Mouse (Mus musculus): ENCODE measurements around the gene Snrpg. TPM values are rescaled to one million over a fixed set of nuclear protein-coding genes. Genes with fewer than 3 reads are reported as not detected.
"Not testable (repeated sequence)": the region's sequence is repeated elsewhere in the genome, so short reads cannot be mapped to it uniquely, and the experiment has no call there.

Gene Snrpg
- 88.2 and 89.2 TPM in 2 replicates for polyA plus RNA-seq (2012; ENCODE audit: insufficient read depth, insufficient read length, missing spikeins)

DNA sequence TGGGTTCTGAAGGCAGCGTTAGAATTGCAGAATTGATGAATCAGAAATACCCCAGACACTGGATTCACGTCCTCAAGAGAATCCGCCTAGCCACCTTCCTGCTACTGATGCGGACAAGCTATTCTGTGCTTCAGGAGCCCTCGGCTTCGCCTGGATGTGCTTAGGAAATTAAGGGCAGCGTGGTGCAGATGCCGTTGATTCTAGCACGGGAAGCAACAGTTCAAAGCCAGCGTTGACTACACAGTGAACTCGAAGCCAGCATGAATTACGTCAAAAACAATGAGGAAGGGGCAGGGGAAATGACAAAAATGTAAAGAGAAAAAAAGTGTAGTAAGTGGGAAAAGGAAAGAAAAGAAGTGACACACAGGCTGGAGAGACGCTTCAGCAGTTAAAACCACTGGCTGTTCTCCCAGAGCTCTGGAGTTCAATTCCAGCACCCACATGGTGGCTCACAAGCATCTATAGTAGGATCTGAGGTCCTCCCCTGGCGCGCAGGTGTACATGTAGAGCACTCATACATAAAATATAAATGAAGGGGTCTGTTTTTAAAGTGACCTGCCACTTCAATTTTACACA, at the start of gene Snrpg:
TSS of gene Snrpg (plus strand) at position 541 of the 576 bp plus-strand sequence.
- Histone ChIP-seq H3K4me1 (ENCODE audit: control insufficient read depth, insufficient read depth, insufficient read length, low read length) (0 out of 2 replicates have a peak, but pooled peaks cover 2% of the 10 kb centered on the region), H3K4me3 (ENCODE audit: insufficient read depth, low read depth, low read length) (peak within 1 kb of the TSS; percentile 83), H3K27ac (replicated peaks; ENCODE audit: low read depth, low read length) (peak within 1 kb of the TSS; percentile 75)

DNA sequence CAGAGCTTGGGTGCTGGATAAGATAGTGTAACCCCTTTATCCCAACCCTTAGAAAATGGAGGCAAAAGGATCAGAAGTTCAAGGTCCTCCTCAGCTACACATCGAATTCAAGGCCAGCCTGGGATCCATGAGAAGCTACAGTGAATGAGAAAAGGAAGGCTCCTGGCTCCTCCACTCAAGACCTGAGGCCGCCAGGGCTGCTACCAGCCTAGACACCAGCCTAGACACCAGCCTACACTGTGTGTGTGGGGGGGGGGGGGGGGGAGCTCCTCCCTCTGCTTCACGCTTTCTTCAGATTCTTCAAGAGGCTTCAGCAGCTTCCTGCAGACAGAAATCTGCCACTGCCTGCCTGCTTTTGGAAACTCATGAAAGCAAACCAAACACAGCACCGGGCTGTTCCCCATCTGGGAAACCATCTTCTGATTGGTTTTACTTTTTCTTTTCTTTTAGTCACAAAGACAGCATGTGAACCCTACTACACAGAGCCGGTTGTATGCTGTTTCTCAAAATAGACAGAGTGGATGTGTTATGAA, 49.0 kb upstream of the Snrpg start:
- H3K4me1 ChIP-seq (ENCODE audit: control insufficient read depth, insufficient read depth, insufficient read length, low read length), result no peaks in the 10 kb centered on the region
- H3K4me3 ChIP-seq (ENCODE audit: insufficient read depth, low read depth, low read length), result no peak overlapping the region
- no peak overlapping the region for H3K27ac ChIP-seq (replicated peaks; ENCODE audit: low read depth, low read length)

DNA sequence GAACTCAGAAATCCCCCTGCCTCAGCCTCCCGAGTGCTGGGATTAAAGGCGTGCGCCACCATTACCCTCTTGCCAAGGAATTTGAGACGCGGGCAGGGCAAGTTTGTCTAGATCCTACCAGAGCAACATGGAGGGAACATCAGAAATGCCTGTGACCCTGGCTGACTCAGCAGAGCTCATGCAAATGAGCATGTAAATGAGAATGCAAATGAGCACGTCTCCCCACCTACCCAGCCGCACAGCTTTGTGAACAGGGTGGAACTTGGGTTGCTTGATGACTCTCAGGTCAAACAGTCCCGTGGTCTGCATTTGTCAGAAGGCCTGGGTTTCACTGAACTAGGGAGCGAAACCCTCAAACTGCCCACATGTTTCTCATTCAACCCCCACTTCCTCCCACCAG, 48.1 kb upstream of the Snrpg start:
- Histone ChIP-seq H3K27ac (replicated peaks; ENCODE audit: low read depth, low read length) (no peak overlapping the region), H3K4me1 (ENCODE audit: control insufficient read depth, insufficient read depth, insufficient read length, low read length) (no peaks in the 10 kb centered on the region), H3K4me3 (ENCODE audit: insufficient read depth, low read depth, low read length) (no peak overlapping the region)

DNA sequence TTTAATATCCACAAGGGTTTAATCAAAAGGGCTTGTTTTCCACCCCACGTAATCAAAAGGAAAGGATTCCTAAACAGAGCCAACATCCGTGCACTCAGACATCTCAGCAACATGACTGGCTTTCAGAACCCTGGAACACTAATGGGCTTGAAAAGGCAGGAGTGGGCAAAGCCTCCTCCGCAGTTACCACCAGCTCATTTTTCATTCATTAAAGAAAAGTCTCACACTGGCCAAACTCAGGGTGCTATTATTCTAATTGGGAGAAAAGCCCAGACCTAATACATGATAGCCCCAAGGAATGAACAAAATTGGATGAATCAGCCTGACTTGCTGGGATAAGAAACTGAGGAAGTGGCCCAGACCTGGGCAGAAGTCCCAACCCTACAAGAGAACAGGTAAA, 46.7 kb upstream of the Snrpg start:
- H3K27ac ChIP-seq (replicated peaks; ENCODE audit: low read depth, low read length), result no peak overlapping the region
- H3K4me3 ChIP-seq (ENCODE audit: insufficient read depth, low read depth, low read length), result no peak overlapping the region
- no peaks in the 10 kb centered on the region for H3K4me1 ChIP-seq (ENCODE audit: control insufficient read depth, insufficient read depth, insufficient read length, low read length)

DNA sequence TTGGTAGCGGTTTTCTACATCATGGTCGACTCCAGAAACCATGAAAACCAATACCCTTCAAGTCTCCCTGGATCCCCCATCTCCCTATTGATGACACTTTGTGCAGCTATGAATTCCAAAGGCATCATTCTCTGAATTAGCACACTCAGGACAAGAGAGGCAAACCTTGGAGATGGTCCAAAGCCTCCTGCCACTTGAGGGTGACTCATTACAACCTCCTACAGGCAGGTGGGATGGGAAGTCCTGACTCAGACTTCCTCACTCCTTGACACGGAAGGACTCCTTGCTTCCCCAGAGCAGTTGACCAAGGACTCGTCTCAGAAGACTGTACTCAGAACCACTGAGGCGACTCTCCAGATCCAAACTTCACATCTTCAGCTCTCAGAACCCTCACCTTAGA, 45.5 kb upstream of the Snrpg start:
- H3K27ac ChIP-seq (replicated peaks; ENCODE audit: low read depth, low read length), result no peak overlapping the region

DNA sequence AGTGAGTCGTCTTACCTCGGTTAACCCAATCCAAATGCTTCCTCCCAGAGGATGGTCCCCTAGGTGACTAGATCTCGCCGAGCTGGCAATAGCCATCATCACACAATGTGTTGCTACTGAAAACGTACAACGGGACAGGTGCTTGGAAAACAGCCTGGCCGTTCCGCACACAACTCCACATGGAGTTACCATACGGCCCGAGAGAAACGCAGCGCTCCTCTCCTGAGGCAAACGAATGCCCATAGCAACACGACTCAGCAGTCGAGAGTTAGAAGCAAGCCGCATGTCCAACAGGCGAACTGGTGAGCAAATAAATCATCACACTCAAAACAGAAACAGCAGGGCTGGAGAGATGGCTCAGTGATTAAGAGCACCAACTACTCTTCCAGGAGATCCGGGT, 44.2 kb upstream of the Snrpg start:
- Histone ChIP-seq H3K4me1 (ENCODE audit: control insufficient read depth, insufficient read depth, insufficient read length, low read length) (no peaks in the 10 kb centered on the region), H3K27ac (replicated peaks; ENCODE audit: low read depth, low read length) (no peak overlapping the region), H3K4me3 (ENCODE audit: insufficient read depth, low read depth, low read length) (no peak overlapping the region)

More for the DNA sequence above, 45.5 kb upstream of the Snrpg start:
- H3K4me3 ChIP-seq (ENCODE audit: insufficient read depth, low read depth, low read length), result no peak overlapping the region
- no peaks in the 10 kb centered on the region for H3K4me1 ChIP-seq (ENCODE audit: control insufficient read depth, insufficient read depth, insufficient read length, low read length)

DNA sequence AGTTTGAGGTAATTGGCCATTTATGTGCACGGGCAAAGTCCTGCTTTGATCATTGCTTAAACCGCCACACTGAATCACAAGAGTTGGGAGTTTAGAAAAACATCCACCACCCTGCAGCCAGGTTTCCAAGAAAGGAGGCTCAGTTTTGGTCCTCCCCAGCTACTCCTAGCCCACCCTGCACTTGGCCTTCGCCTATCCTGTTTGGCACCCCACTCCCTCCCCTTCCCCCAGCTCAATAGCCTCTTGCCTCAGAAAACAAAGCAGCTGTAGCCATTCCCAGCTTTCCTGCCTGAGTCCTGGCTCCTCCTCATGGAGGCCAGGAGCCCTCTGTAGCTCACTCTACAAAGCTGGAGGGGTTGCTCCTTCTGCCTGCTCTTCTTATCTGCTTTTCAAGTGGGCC, 42.7 kb upstream of the Snrpg start:
- Histone ChIP-seq H3K27ac (replicated peaks; ENCODE audit: low read depth, low read length) (no peak overlapping the region), H3K4me3 (ENCODE audit: insufficient read depth, low read depth, low read length) (no peak overlapping the region), H3K4me1 (ENCODE audit: control insufficient read depth, insufficient read depth, insufficient read length, low read length) (no peaks in the 10 kb centered on the region)

DNA sequence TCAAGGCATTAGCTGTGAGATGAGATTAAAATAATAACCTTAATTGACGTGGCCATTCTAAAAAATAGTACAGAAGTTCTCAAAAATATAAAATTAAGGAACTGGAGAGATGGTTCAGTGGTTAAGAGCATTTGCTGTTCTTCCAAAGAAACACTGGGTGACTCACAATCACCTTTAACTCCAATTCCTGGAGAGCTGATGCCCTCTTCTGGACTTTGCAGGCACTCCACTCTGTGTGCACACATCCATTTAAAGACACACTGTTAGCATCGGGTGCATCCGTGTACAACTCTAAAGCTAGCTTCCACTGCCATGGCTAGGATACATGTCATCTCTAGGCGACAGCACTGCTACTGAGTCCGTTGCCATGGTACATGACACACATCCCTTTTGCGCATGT, 41.2 kb upstream of the Snrpg start:
- Histone ChIP-seq H3K27ac (replicated peaks; ENCODE audit: low read depth, low read length) (no peak overlapping the region), H3K4me1 (ENCODE audit: control insufficient read depth, insufficient read depth, insufficient read length, low read length) (no peaks in the 10 kb centered on the region), H3K4me3 (ENCODE audit: insufficient read depth, low read depth, low read length) (no peak overlapping the region)

DNA sequence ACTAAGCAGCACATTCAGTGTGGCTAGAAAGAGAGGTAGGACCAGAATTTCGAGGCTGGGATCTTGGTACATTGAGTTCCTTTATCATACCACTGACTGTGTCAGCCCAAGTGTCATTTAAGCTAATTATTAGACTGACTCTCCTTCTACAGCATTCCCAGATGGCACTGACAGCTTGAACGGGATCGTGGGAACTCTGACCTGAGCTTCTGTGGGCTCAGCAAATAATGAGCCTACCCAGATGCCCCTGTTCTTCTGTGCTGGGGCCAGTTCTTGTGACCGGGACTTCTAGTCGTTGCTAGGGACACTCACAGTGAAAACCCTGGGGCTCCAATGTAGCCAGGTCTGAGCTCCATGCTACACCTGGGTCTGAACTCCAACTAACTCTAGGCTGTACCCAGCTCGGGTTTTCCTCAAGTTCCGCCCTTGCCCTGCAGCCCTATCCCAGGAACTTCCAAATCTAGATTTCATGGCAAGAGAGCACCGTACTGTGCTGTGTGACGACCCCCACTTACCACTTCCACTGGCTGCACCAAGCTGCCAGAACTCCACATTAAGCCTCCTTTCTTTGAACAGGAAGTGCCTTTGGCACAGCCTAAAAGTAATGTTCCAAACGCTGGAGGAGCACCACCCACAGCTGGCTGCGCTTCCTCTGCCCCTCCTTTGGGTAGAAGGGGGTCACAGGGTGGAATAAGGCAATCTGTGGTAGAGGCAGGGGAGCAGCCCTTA, 35.8 kb upstream of the Snrpg start:
- no peak overlapping the region for H3K4me3 ChIP-seq (ENCODE audit: insufficient read depth, low read depth, low read length)
- no peaks in the 10 kb centered on the region for H3K4me1 ChIP-seq (ENCODE audit: control insufficient read depth, insufficient read depth, insufficient read length, low read length)
- H3K27ac ChIP-seq (replicated peaks; ENCODE audit: low read depth, low read length), result no peak overlapping the region

DNA sequence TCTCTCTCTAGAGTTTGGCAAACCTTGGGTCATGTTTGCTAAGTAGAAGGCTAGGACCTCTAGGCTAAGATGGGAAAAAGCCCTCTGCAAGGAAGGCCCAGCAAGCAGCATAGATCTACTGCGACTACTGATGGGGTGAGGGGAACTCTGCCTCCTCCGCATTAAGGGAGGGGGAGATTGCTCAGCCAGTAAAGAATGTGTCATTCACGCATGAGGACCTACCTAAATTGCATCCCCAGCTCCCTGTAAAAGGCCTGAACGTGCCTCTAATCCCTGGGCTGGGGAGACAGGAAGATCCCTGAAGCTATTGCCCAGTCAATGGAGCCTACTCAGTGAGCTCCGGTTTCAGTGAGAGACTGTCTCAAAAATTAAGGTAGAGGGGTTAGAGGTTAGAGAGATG, 35.2 kb upstream of the Snrpg start:
- Histone ChIP-seq H3K4me1 (ENCODE audit: control insufficient read depth, insufficient read depth, insufficient read length, low read length) (no peaks in the 10 kb centered on the region), H3K27ac (replicated peaks; ENCODE audit: low read depth, low read length) (no peak overlapping the region), H3K4me3 (ENCODE audit: insufficient read depth, low read depth, low read length) (no peak overlapping the region)

DNA sequence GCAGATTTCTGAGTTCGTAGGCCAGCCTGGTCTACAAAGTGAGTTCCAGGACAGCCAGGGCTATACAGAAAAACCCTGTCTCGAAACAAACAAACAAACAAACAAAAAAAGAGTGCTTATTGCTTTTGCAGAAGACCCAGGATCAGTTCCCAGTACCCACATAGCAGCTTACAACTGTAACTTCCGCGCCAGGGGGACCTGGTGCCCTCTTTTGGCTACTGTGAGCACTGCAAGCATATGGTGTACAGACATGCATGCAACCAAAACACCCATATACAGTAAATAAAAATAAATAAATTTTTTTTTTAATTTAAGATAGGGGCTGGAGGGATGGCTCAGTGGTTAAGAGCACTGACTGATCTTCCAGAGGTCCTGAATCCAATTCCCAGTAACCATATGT, 34.8 kb upstream of the Snrpg start:
- H3K4me3 ChIP-seq (ENCODE audit: insufficient read depth, low read depth, low read length); H3K4me1 ChIP-seq (ENCODE audit: control insufficient read depth, insufficient read depth, insufficient read length, low read length); H3K27ac ChIP-seq (replicated peaks; ENCODE audit: low read depth, low read length): not testable (repeated sequence)

DNA sequence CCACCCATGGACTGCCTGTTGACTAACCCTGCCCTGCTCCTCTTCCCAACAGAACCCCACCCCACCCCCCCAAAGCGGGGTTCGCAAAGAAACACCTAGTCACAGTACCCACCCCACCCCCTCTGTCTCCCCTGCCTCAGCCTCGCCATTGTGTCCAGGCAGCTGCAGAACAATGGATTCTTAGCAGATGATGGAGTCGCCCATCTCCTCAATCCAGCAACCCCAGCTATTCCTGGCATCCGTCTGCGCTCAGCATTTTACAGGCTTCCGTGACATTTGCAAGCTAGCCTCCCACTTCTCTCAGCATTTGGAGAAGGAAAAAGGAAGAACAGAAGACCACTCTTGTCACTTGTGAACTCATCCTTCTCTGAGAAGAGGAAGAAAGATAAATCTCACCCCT, 27.4 kb upstream of the Snrpg start:
- Histone ChIP-seq H3K4me1 (ENCODE audit: control insufficient read depth, insufficient read depth, insufficient read length, low read length) (no peaks in the 10 kb centered on the region), H3K4me3 (ENCODE audit: insufficient read depth, low read depth, low read length) (no peak overlapping the region), H3K27ac (replicated peaks; ENCODE audit: low read depth, low read length) (no peak overlapping the region)

DNA sequence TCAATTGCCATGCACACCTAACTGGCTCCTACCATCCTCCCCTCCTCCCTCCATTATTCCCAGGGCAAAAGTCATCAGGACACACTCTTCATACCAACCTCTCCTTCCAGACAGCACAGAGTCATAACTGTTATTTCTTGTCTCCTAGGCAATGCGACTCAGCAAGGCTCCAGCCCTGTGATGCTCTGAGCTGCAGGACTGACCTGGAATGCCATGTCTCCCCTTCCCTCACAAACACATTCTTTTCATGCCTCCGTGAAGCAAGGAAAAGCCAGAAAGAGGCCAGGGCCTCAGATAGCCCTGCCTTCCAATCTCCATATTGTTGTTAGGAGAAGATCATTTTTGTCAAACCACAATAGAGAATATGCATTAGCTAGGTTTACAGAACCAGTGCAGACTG, 25.0 kb upstream of the Snrpg start:
- Histone ChIP-seq H3K27ac (replicated peaks; ENCODE audit: low read depth, low read length) (no peak overlapping the region), H3K4me3 (ENCODE audit: insufficient read depth, low read depth, low read length) (no peak overlapping the region)

DNA sequence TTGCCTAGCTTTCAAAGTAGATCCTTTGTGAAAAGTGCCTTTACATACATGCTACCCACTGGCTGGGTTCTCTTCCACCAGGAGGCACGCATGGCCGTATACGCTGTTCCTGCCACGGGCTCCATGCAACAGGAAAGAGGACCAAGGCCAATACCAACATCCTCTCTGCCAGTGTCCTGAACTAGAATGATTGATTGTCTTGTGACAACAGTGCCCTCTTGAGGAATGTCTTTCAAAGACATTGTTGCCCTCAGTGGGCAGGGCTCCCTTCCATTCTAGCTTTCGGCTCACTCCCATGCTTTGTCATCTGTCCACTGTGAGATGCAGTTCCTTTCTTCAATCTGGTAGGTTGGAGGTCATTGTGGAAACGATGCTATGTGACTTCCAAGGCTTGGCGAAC, 21.8 kb upstream of the Snrpg start:
- no peak overlapping the region for H3K4me3 ChIP-seq (ENCODE audit: insufficient read depth, low read depth, low read length)
- no peaks in the 10 kb centered on the region for H3K4me1 ChIP-seq (ENCODE audit: control insufficient read depth, insufficient read depth, insufficient read length, low read length)
- H3K27ac ChIP-seq (replicated peaks; ENCODE audit: low read depth, low read length), result no peak overlapping the region

More for the DNA sequence above, 25.0 kb upstream of the Snrpg start:
- no peaks in the 10 kb centered on the region for H3K4me1 ChIP-seq (ENCODE audit: control insufficient read depth, insufficient read depth, insufficient read length, low read length)

DNA sequence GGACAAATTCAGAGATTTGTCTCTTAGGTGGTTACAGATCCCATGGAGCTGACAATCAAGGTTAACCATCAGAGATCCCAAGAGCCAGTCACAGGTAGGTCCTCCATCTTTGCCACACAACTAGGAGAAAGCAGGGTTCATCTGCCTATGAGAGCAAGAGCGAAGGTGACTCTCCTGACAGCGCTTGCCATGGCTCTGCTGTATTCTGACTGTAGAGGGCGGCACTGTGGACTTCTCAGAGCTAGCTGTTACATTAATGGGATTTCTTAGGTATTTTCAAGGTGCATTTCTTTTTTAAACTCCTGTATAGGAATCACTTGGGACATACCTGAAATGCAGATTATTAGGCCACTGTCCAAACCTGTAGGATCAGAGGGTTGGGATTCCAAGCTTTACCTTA, 16.2 kb upstream of the Snrpg start:
- Histone ChIP-seq H3K27ac (replicated peaks; ENCODE audit: low read depth, low read length) (no peak overlapping the region), H3K4me3 (ENCODE audit: insufficient read depth, low read depth, low read length) (no peak overlapping the region), H3K4me1 (ENCODE audit: control insufficient read depth, insufficient read depth, insufficient read length, low read length) (no peaks in the 10 kb centered on the region)

DNA sequence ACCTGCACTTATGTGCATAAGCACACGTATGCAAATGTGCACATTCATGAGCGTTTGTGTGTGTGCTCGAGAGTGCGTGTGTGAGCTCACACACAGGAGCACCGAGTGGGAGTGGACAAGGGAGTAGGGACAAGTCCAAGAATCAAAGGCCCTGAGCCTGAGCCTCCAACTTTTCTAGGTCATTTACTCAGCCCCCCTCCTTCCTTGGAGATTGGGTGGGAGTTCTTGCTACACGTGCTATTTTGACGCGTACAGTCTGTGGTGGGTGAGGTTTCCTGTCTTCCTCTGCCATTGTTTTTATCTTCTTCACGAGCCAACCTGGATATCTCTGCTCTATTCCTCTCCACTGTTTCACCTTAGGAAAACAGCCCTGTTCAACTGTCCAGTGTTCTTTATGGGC, 14.1 kb upstream of the Snrpg start:
- H3K4me3 ChIP-seq (ENCODE audit: insufficient read depth, low read depth, low read length), result no peak overlapping the region
- no peak overlapping the region for H3K27ac ChIP-seq (replicated peaks; ENCODE audit: low read depth, low read length)
- H3K4me1 ChIP-seq (ENCODE audit: control insufficient read depth, insufficient read depth, insufficient read length, low read length), result no peaks in the 10 kb centered on the region

All from brown adipose tissue, adult 24 weeks (tissue).